Mouse (Mus musculus) 416B (cell line): ENCODE measurements around the gene Tcerg1l.

ENCODE experiments used
- DNase-seq: peaks from one replicate; pipeline ENCODE4 v3.0.0; 2011; ENCODE audit warnings: low read depth

Gene Tcerg1l

GRCm38 (mm10) chr7:138357475-138357874 is 40.1 kb downstream of the Tcerg1l start:
- DNase-seq: no peak

DNA sequence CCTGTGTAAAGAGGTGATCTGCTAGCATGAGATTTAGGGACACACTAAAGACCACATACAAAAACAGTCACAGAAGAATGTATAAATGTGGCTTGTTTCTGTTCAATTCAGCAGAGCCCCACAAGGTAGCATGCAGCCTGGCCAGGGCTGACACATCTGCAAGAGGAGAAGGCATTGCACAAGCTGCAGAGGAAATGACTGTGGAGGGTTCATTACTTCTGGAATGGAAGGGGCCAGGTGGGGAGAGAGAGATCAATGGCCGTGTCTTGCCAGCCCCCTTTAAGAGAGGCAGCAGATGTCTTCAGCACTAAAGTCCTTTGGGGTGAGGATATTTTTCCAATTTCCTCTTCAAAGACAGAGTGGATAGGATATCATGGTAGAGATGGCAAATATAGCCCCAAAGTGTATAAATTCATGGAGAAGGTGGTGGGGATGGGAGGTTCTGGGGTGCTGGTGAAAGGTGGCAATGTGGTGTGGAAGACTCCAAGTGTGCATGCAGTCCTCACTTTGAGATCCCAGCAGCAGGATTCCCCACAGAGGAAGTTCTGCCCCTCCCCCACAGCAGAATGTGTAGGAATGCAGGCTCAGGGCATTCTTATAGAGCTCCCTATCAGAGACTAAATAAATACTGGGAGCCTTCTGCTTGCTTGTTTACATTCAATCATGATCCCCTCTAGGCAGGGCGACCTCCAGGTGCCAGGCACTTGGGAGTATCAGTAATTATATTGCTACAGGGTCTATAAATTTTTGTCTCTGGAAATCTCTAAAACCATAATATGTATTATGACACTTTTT is 40.7 kb downstream of the Tcerg1l start:
- no peak for DNase-seq

DNA sequence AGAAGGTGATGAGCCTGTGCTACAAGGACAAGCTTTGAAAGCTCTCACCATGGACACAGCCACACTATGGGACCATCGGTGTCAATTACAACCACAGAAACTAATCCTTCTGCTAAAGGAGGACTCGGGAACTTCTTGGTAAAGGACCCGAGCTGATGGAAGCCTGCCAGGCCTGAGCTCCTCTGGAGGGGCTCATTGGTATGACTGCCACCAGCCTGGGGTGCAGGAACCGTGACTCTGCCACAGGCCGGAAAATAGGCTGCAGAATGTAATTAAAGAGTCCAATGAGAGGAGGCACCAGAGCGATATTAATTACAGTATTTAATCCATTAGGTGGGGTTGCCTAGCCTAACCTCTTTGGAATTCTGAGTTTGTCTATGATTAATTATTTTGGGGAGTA is 52.1 kb downstream of the Tcerg1l start:
- DNase-seq: no peak

- no peak for DNase-seq
Measured at GRCm38 (mm10) chr7:138338451-138338850, 59.1 kb downstream of the Tcerg1l start.

DNA sequence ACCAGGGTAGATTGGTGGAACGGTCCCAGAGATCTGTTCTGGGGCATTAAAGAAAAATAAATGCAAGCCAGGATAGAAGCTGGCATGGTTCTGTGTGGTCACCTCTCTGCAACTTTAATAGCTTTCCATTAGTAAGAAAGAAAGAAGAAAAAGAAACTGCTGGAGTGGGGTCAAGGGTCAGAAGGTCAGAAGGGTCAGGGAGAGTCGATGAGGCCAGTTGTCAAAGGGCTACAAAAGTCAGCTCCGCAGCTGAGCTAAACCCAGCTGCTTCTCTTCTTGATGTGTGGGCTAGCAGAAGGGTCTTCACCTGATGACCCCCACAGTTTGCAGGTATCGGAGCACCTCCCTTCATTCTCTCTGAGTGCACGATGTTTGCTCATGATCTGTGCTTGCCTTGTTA is 59.6 kb downstream of the Tcerg1l start:
- no peak for DNase-seq

GRCm38 (mm10) chr7:138332504-138333168 is 64.9 kb downstream of the Tcerg1l start:
- no peak for DNase-seq

GRCm38 (mm10) chr7:138331266-138331665 is 66.3 kb downstream of the Tcerg1l start:
- DNase-seq: no peak

DNA sequence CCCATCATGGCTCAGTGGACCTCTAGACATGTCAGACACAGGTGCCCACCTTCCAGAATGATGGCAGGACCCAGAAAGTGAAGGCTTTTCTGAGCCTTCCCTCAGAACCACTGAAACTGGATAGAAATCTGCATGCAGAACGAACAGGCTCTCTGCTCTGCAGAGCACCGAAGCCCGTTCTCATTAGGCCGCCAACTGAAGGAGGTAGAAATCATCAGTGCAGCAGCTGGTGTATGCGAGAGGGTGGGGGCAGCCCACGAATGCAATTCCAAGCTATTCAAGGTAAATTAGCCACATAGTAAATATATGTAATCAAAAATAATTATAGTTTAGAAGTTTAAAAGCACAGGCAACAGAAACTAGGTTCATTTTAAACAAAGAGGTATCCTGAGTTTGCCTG is 68.9 kb downstream of the Tcerg1l start:
- no peak for DNase-seq

GRCm38 (mm10) chr7:138326760-138327159 is 70.8 kb downstream of the Tcerg1l start:
- DNase-seq: no peak

GRCm38 (mm10) chr7:138313733-138314132 is 83.8 kb downstream of the Tcerg1l start:
- DNase-seq: no peak

DNA sequence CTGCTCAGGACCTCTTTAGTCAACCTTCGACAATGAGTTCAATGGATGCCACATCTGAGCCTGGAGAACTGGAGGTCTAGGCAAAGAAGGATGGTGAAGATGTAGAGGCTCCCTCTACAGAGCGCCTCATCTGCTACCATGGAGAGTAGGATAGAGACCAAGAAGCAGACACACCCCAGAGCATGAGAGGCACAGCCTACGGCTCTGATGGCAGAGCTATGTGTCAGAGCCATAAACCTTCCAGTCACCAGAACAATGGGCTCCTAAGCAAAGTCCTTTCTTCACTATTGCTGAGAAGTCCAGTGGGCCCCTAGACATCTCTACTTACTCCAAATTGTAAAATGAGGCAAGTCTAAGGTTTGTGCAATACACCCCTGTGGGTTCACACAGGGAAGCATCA is 91.4 kb downstream of the Tcerg1l start:
- no peak for DNase-seq

DNA sequence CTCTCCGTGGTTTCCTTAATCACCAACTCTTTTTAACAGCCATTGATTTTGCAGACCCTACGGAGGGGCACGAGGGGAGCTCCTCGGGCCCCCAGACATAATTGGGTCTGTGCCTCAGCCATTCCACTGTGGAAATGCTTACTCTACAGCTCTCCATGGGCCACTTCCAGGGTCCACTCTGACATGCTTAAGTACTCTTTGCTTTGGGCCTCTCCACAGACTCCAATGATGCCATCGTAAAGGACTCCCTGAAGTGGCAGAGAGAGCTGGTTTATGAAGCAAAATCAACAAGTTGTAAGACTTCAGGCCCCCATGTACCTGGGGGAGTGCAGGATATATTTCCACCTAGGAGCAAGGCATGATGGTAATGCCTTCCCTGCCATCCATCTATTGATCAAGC is 112.7 kb downstream of the Tcerg1l start:
- DNase-seq: no peak

- no peak for DNase-seq
Measured at GRCm38 (mm10) chr7:138275263-138275662, 122.3 kb downstream of the Tcerg1l start.

DNA sequence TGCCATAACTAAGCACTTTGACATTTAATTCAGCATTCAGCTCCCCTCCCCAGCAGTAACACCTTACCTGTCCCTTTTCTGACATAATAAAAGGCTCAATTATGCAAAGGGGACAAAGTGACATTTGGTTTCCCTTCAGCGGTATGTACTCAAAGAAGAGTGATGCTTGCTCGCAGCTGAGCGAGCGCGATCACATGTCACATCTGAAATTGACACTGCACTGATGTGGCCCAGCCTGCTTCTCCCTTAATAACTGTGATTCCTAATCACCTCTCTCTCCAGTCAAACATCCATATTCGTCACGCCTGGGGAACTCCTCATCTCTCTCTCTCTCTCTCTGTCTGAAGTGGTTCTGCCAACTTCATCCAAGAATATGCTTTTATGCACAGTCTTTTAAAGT is 126.2 kb downstream of the Tcerg1l start:
- no peak for DNase-seq

GRCm38 (mm10) chr7:138269386-138269785 is 128.1 kb downstream of the Tcerg1l start:
- no peak for DNase-seq

DNA sequence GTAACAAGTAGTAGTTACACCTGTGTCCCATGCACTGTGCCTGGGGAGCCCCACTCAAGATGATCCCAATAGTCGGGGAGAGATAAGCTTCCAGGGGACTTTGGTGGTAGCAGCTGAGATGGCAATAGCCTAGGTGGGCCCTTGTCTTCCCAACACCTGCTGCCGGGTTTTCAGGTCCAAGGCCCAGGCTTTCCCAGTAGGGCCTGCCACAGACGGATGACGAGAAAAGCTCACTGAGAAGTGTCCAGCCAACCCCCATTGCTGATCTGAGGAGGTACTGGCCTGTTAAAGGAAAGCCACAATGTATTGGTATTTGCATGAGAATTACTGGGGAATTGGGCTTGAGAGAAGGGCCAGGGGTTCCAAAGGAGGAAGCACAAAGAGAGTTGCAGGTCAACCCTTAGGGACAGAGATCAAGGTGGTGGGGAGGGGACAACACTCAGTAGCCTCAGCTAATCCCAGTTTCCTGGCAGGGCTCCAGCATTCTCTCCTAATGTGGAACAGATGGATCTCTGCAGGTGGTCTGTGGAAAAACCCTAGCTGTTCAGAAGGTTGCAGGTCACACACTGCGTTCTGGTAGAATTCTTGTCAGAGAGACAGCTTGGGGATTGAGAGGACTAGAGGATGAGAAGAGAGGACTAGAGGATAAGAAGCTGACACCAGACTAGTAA is 129.4 kb downstream of the Tcerg1l start:
- DNase-seq: no peak

- DNase-seq: no peak
Measured at GRCm38 (mm10) chr7:138248612-138249011, 148.9 kb downstream of the Tcerg1l start.

DNA sequence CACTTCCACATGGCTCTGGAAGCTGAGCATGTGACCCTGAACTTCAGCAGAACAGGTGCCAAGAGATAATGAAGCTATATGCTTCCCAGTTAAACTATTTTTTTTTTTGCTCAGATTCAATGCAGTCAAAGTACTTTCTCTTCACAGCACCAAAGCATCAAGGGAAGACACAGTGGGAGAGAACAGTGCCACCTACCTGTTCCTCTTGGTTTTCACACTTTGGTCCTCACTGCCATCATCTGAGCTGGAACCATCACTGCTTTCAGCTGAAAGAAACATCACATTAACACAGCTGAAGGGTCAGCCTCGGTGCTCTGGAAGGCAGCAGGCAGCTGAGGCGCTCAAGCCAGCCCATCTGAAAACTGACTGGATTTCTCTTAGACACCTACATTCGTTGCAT is 149.4 kb downstream of the Tcerg1l start:
- DNase-seq: no peak

GRCm38 (mm10) chr7:138246684-138247083 is 150.8 kb downstream of the Tcerg1l start:
- no peak for DNase-seq

DNA sequence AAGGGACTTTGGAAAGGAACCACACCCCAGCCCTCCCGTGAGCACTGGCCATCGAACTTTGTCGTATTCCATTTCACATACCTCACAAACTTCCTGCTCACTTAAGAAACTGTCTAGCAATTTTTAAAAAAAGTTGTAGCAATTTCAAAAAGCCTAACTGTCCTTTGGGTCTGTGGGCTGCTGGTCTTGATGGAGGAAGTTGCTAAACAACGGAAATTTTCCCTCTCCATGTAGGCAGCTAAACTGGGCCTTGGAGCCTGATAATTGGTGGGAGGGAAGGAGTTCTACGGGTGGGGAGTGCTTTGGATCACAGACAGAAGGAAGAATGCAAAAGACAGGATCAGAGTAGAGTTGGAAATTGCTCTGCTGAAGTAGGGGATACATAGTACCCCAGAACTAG is 155.3 kb downstream of the Tcerg1l start:
- DNase-seq: no peak

GRCm38 (mm10) chr7:138237708-138238225 is 159.8 kb downstream of the Tcerg1l start:
- peak; percentile 2 for DNase-seq

GRCm38 (mm10) chr7:138224252-138224651 is 173.3 kb downstream of the Tcerg1l start:
- DNase-seq: no peak

DNA sequence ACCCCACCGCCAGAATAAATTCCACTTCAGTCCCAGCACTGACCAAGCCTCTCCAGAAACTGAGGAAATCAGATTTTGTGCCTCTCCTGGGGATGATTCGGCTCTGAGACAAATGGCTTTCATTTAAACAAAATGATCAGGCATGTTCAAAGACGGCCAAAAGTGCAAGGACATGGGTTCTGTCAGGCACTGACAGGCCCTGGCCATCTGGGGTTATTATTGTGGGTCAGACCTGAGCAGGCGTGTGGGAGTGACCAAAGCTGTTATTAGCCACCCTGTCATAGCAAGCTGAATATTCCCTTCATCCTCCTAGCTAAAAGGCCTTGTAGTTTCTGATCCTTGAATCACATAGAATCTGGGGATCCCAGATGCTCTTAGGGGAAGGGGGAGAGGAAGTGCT is 174.6 kb downstream of the Tcerg1l start:
- no peak for DNase-seq
